Mouse (Mus musculus) heart, embryonic 13.5 days (tissue): ENCODE measurements around the gene Olfr578. TPM values are rescaled to one million over a fixed set of nuclear protein-coding genes. Genes with fewer than 3 reads are reported as not detected.

Source experiments
- polyA plus RNA-seq: library from polyadenylated mRNA; unstranded; fragments of >200 nt; fragmentation: Nextera tagmentation; extraction: Ambion mirVana; gene quantifications from 2 replicates; pipeline ENCODE4 v1.2.1, GENCODE M21; 2015

Olfr578 gene
- polyA plus RNA-seq, 1 experiment from 2014 or later, result not detected

Other genes with a start within 250 kb of the Olfr578 start
- not detected in 2 replicates for gene Olfr560, start 230.0 kb downstream of the Olfr578 start, polyA plus RNA-seq
- gene Olfr78, start 229.9 kb downstream of the Olfr578 start, polyA plus RNA-seq, result 0.16 TPM in 1 of 2 replicates, not detected in the other
- gene Olfr561, start 218.1 kb downstream of the Olfr578 start, polyA plus RNA-seq, result not detected in 2 replicates
- not detected in 2 replicates for gene Olfr564, start 185.8 kb downstream of the Olfr578 start, polyA plus RNA-seq
- not detected in 2 replicates for gene Olfr566, start 130.6 kb downstream of the Olfr578 start, polyA plus RNA-seq
- gene Olfr568, start 112.2 kb downstream of the Olfr578 start, polyA plus RNA-seq, result not detected in 2 replicates
- gene Olfr569, start 98.4 kb downstream of the Olfr578 start, polyA plus RNA-seq, result not detected in 2 replicates
- not detected in 2 replicates for gene Olfr570, start 94.7 kb downstream of the Olfr578 start, polyA plus RNA-seq
- not detected in 2 replicates for gene Olfr571, start 71.8 kb downstream of the Olfr578 start, polyA plus RNA-seq
- gene Olfr572, start 64.9 kb downstream of the Olfr578 start, polyA plus RNA-seq, result not detected in 2 replicates
- gene Olfr573-ps1, start 46.7 kb downstream of the Olfr578 start, polyA plus RNA-seq, result not detected in 2 replicates
- gene Olfr574, start 40.9 kb downstream of the Olfr578 start, polyA plus RNA-seq, result not detected in 2 replicates
- gene Olfr575, start 30.5 kb downstream of the Olfr578 start, polyA plus RNA-seq, result not detected in 2 replicates
- not detected in 2 replicates for gene Olfr576, start 26.7 kb downstream of the Olfr578 start, polyA plus RNA-seq
- not detected in 2 replicates for gene Olfr577, start 13.4 kb downstream of the Olfr578 start, polyA plus RNA-seq
- gene Olfr582, start 48.7 kb upstream of the Olfr578 start, polyA plus RNA-seq, result not detected in 2 replicates
- not detected in 2 replicates for gene Olfr583, start 62.0 kb upstream of the Olfr578 start, polyA plus RNA-seq
- gene Olfr584, start 92.6 kb upstream of the Olfr578 start, polyA plus RNA-seq, result not detected in 2 replicates
- not detected in 2 replicates for gene Olfr585, start 108.4 kb upstream of the Olfr578 start, polyA plus RNA-seq
- not detected in 2 replicates for gene Olfr586, start 136.3 kb upstream of the Olfr578 start, polyA plus RNA-seq
- gene Olfr588-ps1, start 151.6 kb upstream of the Olfr578 start, polyA plus RNA-seq, result not detected in 2 replicates
- not detected in 2 replicates for gene Olfr589, start 167.0 kb upstream of the Olfr578 start, polyA plus RNA-seq
- gene Olfr591, start 189.0 kb upstream of the Olfr578 start, polyA plus RNA-seq, result not detected in 2 replicates
- gene Olfr592, start 195.5 kb upstream of the Olfr578 start, polyA plus RNA-seq, result not detected in 2 replicates
- gene Olfr593, start 222.5 kb upstream of the Olfr578 start, polyA plus RNA-seq, result not detected in 2 replicates
- gene Olfr594, start 227.7 kb upstream of the Olfr578 start, polyA plus RNA-seq, result not detected in 2 replicates